Mouse (Mus musculus) hindbrain, embryonic 13.5 days (tissue): ENCODE data around the gene Foxl1. TPM values are rescaled to one million over a fixed set of nuclear protein-coding genes. Genes with fewer than 3 reads are reported as not detected.
A peak's percentile ranks its signal among the peaks of the same experiment; 100 is the strongest.

Source experiments
- ATAC-seq: fragments of 200-750 bp; cut with Nextera tagmentation; 2 replicates; pipeline ENCODE4 v1.8.0; 2017; ENCODE audit warnings: moderate TSS enrichment; ENCODE audit not compliant: low FRiP score
- H3K27ac ChIP-seq: fragments of 300-500 bp; sonication (generic); 2 replicates; pipeline ENCODE4 v1.5.1; 2015; ENCODE audit warnings: inconsistent platforms, mild to moderate bottlenecking, moderate library complexity
- H3K27me3 ChIP-seq: fragments of 300-500 bp; sonication (generic); 2 replicates; pipeline ENCODE4 v1.6.1; 2015; ENCODE audit warnings: mild to moderate bottlenecking, inconsistent platforms
- H3K36me3 ChIP-seq: fragments of 300-500 bp; sonication (generic); 2 replicates; pipeline ENCODE4 v1.6.1; 2015; ENCODE audit warnings: mild to moderate bottlenecking, inconsistent platforms
- H3K4me1 ChIP-seq: fragments of 300-500 bp; sonication (generic); replicated peaks from 2 replicates; pipeline ENCODE4 v1.6.1; 2015; ENCODE audit warnings: inconsistent platforms
- H3K4me2 ChIP-seq: fragments of 300-500 bp; sonication (generic); 2 replicates; pipeline ENCODE4 v1.6.1; 2015; ENCODE audit warnings: inconsistent platforms, mild to moderate bottlenecking, moderate library complexity
- H3K4me3 ChIP-seq: fragments of 300-500 bp; sonication (generic); 2 replicates; pipeline ENCODE4 v1.5.1; 2015; ENCODE audit warnings: mild to moderate bottlenecking, inconsistent platforms
- H3K9ac ChIP-seq: fragments of 300-500 bp; sonication (generic); 2 replicates; pipeline ENCODE4 v1.6.1; 2015; ENCODE audit warnings: mild to moderate bottlenecking, inconsistent platforms
- H3K9me3 ChIP-seq: fragments of 300-500 bp; sonication (generic); 2 replicates; pipeline ENCODE4 v1.6.1; 2016; ENCODE audit warnings: inconsistent platforms
- WGBS: fragments of 180-500 bp; shearing (Covaris S2); methylation state at CpG from one replicate; pipeline ENCODE4 v1.1.7; 2015; 5-methylcytosine and 5-hydroxymethylcytosine counted together
- polyA plus RNA-seq: library from polyadenylated mRNA; unstranded; fragments of >200 nt; fragmentation: Nextera tagmentation; extraction: Ambion mirVana; gene quantifications from 2 replicates; pipeline ENCODE4 v1.2.1, GENCODE M21; 2015

Gene Foxl1
- polyA plus RNA-seq, 1 experiment from 2014 or later: 0.16 TPM

- peaks cover 10% of the 10 kb centered on the region; the same call in 1 of the 2 replicates for H3K9me3 ChIP-seq
- peaks cover 27% of the 10 kb centered on the region for H3K4me1 ChIP-seq
- ATAC-seq: no peak
- no peaks in the 10 kb centered on the region for H3K36me3 ChIP-seq
- WGBS: 5% methylated on average over 17 of the region's 17 CpGs
- H3K9ac ChIP-seq: no peak overlapping the region
- H3K27ac ChIP-seq: no peak overlapping the region
- peaks cover 100% of the 10 kb centered on the region for H3K27me3 ChIP-seq
- peak overlapping the region; percentile 6; the same call in 1 of the 2 replicates for H3K4me2 ChIP-seq
- H3K4me3 ChIP-seq: peak overlapping the region; percentile 11; the same call in 1 of the 2 replicates
These were observed 7.0 kb upstream of the Foxl1 start for GRCm38 (mm10) chr8:121120456-121121419.

GRCm38 (mm10) chr8:121121704-121122103, 6.0 kb upstream of the Foxl1 start:
- peaks cover 100% of the 10 kb centered on the region for H3K27me3 ChIP-seq
- 12% methylated on average over 8 of the region's 8 CpGs for WGBS
- no peak overlapping the region for H3K4me2 ChIP-seq
- H3K4me3 ChIP-seq: no peak overlapping the region
- peaks cover 23% of the 10 kb centered on the region for H3K4me1 ChIP-seq
- peaks cover 7% of the 10 kb centered on the region; the same call in 1 of the 2 replicates for H3K9me3 ChIP-seq
- H3K36me3 ChIP-seq: no peaks in the 10 kb centered on the region
- no peak for ATAC-seq
- H3K9ac ChIP-seq: no peak overlapping the region
- no peak overlapping the region for H3K27ac ChIP-seq

GRCm38 (mm10) chr8:121122368-121122767, 5.4 kb upstream of the Foxl1 start:
- no peak overlapping the region for H3K27ac ChIP-seq
- H3K4me1 ChIP-seq: peaks cover 18% of the 10 kb centered on the region
- H3K4me3 ChIP-seq: no peak overlapping the region
- peaks cover 100% of the 10 kb centered on the region for H3K27me3 ChIP-seq
- no peaks in the 10 kb centered on the region for H3K36me3 ChIP-seq
- 4% methylated on average over 7 of the region's 7 CpGs for WGBS
- no peak for ATAC-seq
- no peak overlapping the region for H3K9ac ChIP-seq
- H3K9me3 ChIP-seq: peaks cover 3% of the 10 kb centered on the region; the same call in 1 of the 2 replicates
- H3K4me2 ChIP-seq: no peak overlapping the region

GRCm38 (mm10) chr8:121123113-121123512, 4.6 kb upstream of the Foxl1 start:
- H3K9me3 ChIP-seq: peaks cover 3% of the 10 kb centered on the region; the same call in 1 of the 2 replicates
- H3K36me3 ChIP-seq: no peaks in the 10 kb centered on the region
- no peak overlapping the region for H3K9ac ChIP-seq
- peaks cover 100% of the 10 kb centered on the region for H3K27me3 ChIP-seq
- peaks cover 18% of the 10 kb centered on the region for H3K4me1 ChIP-seq
- ATAC-seq: no peak
- 24% methylated on average over 2 of the region's 2 CpGs for WGBS
- no peak overlapping the region for H3K4me2 ChIP-seq
- no peak overlapping the region for H3K4me3 ChIP-seq
- no peak overlapping the region for H3K27ac ChIP-seq

- peaks cover 100% of the 10 kb centered on the region for H3K27me3 ChIP-seq
- peak; percentile 34; the same call in 1 of the 2 replicates for ATAC-seq
- H3K27ac ChIP-seq: no peak overlapping the region
- H3K9me3 ChIP-seq: peaks cover 3% of the 10 kb centered on the region; the same call in 1 of the 2 replicates
- no peak overlapping the region for H3K4me3 ChIP-seq
- peaks cover 30% of the 10 kb centered on the region for H3K4me1 ChIP-seq
- H3K36me3 ChIP-seq: no peaks in the 10 kb centered on the region
- 2% methylated on average over 17 of the region's 17 CpGs for WGBS
- peak overlapping the region; percentile 40; the same call in 1 of the 2 replicates for H3K4me2 ChIP-seq
- no peak overlapping the region for H3K9ac ChIP-seq
These were observed 3.0 kb upstream of the Foxl1 start for GRCm38 (mm10) chr8:121124547-121125239.

- Histone ChIP-seq H3K4me3 (peak overlapping the region; percentile 15), H3K9ac (no peak overlapping the region), H3K27ac (no peak overlapping the region), H3K9me3 (peaks cover 3% of the 10 kb centered on the region; the same call in 1 of the 2 replicates), H3K36me3 (no peaks in the 10 kb centered on the region), H3K4me1 (peaks cover 30% of the 10 kb centered on the region), H3K27me3 (peaks cover 100% of the 10 kb centered on the region), H3K4me2 (peak overlapping the region; percentile 40)
- ATAC-seq: peak; percentile 65
- WGBS: under 1% methylated on average over 36 of the region's 36 CpGs
These were observed 2.3 kb upstream of the Foxl1 start for GRCm38 (mm10) chr8:121125311-121125876.

GRCm38 (mm10) chr8:121126191-121126590, 1.5 kb upstream of the Foxl1 start:
- Histone ChIP-seq H3K9me3 (peaks cover 3% of the 10 kb centered on the region; the same call in 1 of the 2 replicates), H3K4me2 (no peak overlapping the region), H3K4me3 (no peak overlapping the region; the same call in 1 of the 2 replicates), H3K4me1 (peaks cover 30% of the 10 kb centered on the region), H3K27ac (no peak overlapping the region), H3K9ac (no peak overlapping the region), H3K27me3 (peaks cover 100% of the 10 kb centered on the region), H3K36me3 (no peaks in the 10 kb centered on the region)
- no peak for ATAC-seq
- 3% methylated on average over 6 of the region's 6 CpGs for WGBS

GRCm38 (mm10) chr8:121126694-121127093, 1.0 kb upstream of the Foxl1 start:
- Histone ChIP-seq H3K9ac (no peak overlapping the region), H3K4me1 (peaks cover 30% of the 10 kb centered on the region), H3K9me3 (peaks cover 3% of the 10 kb centered on the region; the same call in 1 of the 2 replicates), H3K4me2 (no peak overlapping the region), H3K4me3 (no peak overlapping the region), H3K36me3 (no peaks in the 10 kb centered on the region), H3K27me3 (peaks cover 100% of the 10 kb centered on the region), H3K27ac (no peak overlapping the region)
- no peak for ATAC-seq
- whole genome bisulfite sequencing: 3% methylated on average over 6 of the region's 6 CpGs

- no peak for ATAC-seq
- Histone ChIP-seq H3K36me3 (no peaks in the 10 kb centered on the region), H3K27me3 (peaks cover 100% of the 10 kb centered on the region), H3K27ac (no peak overlapping the region), H3K4me1 (peaks cover 30% of the 10 kb centered on the region), H3K4me2 (no peak overlapping the region), H3K9me3 (peaks cover 3% of the 10 kb centered on the region; the same call in 1 of the 2 replicates), H3K4me3 (no peak overlapping the region), H3K9ac (no peak overlapping the region)
- 2% methylated on average over 11 of the region's 11 CpGs for WGBS
These were observed 444 bp upstream of the Foxl1 start for GRCm38 (mm10) chr8:121127291-121127701.

- Histone ChIP-seq H3K9ac (no peak overlapping the region), H3K4me2 (peak overlapping the region; percentile 3; the same call in 1 of the 2 replicates), H3K4me3 (peak overlapping the region; percentile 5), H3K4me1 (peaks cover 30% of the 10 kb centered on the region), H3K27ac (no peak overlapping the region), H3K36me3 (no peaks in the 10 kb centered on the region), H3K9me3 (peaks cover 3% of the 10 kb centered on the region; the same call in 1 of the 2 replicates), H3K27me3 (peaks cover 99% of the 10 kb centered on the region)
- no peak for ATAC-seq
- 2% methylated on average over 55 of the region's 55 CpGs for WGBS
These were observed 958 bp downstream of the Foxl1 start for GRCm38 (mm10) chr8:121128531-121129264.

GRCm38 (mm10) chr8:121129265-121129940, 1.7 kb downstream of the Foxl1 start:
- H3K4me3 ChIP-seq: no peak overlapping the region
- no peak overlapping the region for H3K4me2 ChIP-seq
- H3K36me3 ChIP-seq: no peaks in the 10 kb centered on the region
- H3K9me3 ChIP-seq: no peaks in the 10 kb centered on the region
- H3K4me1 ChIP-seq: peaks cover 30% of the 10 kb centered on the region
- WGBS: 17% methylated on average over 16 of the region's 16 CpGs
- peaks cover 99% of the 10 kb centered on the region for H3K27me3 ChIP-seq
- no peak for ATAC-seq
- no peak overlapping the region for H3K27ac ChIP-seq
- no peak overlapping the region for H3K9ac ChIP-seq
